Comparison of ENCODE assay signal across 38 mouse cellular contexts in the genomic region with DNA sequence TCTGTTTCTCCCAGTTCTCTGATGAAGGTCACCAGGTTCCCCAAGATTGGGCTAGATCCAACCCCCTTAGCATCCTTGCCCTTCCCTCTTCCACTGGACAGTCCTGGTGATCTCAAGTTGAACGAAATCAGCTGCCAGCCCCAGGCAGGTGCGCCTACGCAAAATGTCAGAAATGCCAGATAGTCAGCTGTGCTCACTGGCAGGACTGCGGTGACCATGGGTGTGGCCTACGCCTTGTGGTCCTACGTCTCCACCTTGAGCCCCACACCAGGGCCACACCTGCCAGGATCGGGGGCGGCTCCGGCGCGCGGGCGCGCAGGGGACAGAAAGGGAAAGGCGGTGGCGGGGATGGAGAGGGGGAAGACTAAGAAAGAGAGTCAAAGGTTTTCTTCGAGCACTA. TPM values are rescaled to one million over a fixed set of nuclear protein-coding genes. Genes with fewer than 3 reads are reported as not detected.
"Had no signal": no experiment of that assay in that cellular context is flagged by ENCODE, and none has a peak within 500 bp of the region (broad histone marks: within the 10 kb centered on the region; RNA-seq: fewer than 3 reads in every experiment).

No protein-coding gene starts in this region.

- H3K4me1 ChIP-seq: heart, embryonic 13.5 days; heart, embryonic 15.5 days; hindbrain, embryonic 13.5 days; hindbrain, embryonic 15.5 days; kidney, embryonic 15.5 days; limb, embryonic 10.5 days; limb, embryonic 12.5 days; liver, embryonic 13.5 days had no signal

- H3K9me3 ChIP-seq: heart, embryonic 13.5 days; heart, embryonic 15.5 days; hindbrain, embryonic 13.5 days; hindbrain, embryonic 15.5 days; kidney, embryonic 15.5 days; limb, embryonic 10.5 days; limb, embryonic 12.5 days; liver, embryonic 13.5 days had no signal

- H3K4me3 ChIP-seq: gastrocnemius, adult 2 months; heart, embryonic 13.5 days; heart, embryonic 15.5 days; hindbrain, embryonic 13.5 days; hindbrain, embryonic 15.5 days; kidney, embryonic 15.5 days; limb, embryonic 10.5 days; limb, embryonic 12.5 days; liver, embryonic 13.5 days had no signal

- H3K9ac ChIP-seq: heart, embryonic 13.5 days; heart, embryonic 15.5 days; hindbrain, embryonic 13.5 days; hindbrain, embryonic 15.5 days; kidney, embryonic 15.5 days; limb, embryonic 12.5 days; liver, embryonic 13.5 days had no signal

- H3K4me2 ChIP-seq: heart, embryonic 11.5 days; heart, embryonic 13.5 days; heart, embryonic 15.5 days; hindbrain, embryonic 13.5 days; hindbrain, embryonic 15.5 days; kidney, embryonic 15.5 days; limb, embryonic 12.5 days; liver, embryonic 11.5 days; liver, embryonic 13.5 days had no signal

- H3K27me3 ChIP-seq: heart, embryonic 13.5 days; heart, embryonic 15.5 days; hindbrain, embryonic 13.5 days; hindbrain, embryonic 15.5 days; kidney, embryonic 15.5 days; limb, embryonic 12.5 days; liver, embryonic 13.5 days had no signal

- H3K27ac ChIP-seq: gastrocnemius, adult 2 months; heart, embryonic 13.5 days; heart, embryonic 15.5 days; hindbrain, embryonic 13.5 days; hindbrain, embryonic 15.5 days; hindbrain, postnatal 0 days; kidney, embryonic 15.5 days; kidney, postnatal 0 days; limb, embryonic 10.5 days; limb, embryonic 12.5 days; liver, embryonic 13.5 days had no signal

- DNase-seq: gastrocnemius, adult 2 months; gastrocnemius, postnatal 10 days; gastrocnemius, postnatal 25 days; heart, adult 18-20 months; heart, postnatal 14 days; heart, postnatal 36 days; kidney, adult 11 months; kidney, adult 2 months; kidney, adult 9 months; kidney, postnatal 14 days; kidney, postnatal 36 days; layer of hippocampus, adult 9-11 months; layer of hippocampus, postnatal 36 days; liver; liver, embryonic 13.5 days had no signal

RNA-seq across cellular contexts. Expression of gene Arl9, which starts 2.7 kb away (rescaled TPM):
- total RNA-seq: gastrocnemius, adult 2 months; gastrocnemius, postnatal 10 days; gastrocnemius, postnatal 25 days; heart, adult 18-20 months; heart, postnatal 14 days; heart, postnatal 36 days; hematopoietic stem cell, adult 5-6 weeks; hindbrain, postnatal 0 days; layer of hippocampus, adult 18-20 months; layer of hippocampus, postnatal 14 days; layer of hippocampus, postnatal 36 days; left cerebral cortex, adult 18-20 months; left cerebral cortex, postnatal 14 days; left cerebral cortex, postnatal 36 days had no signal
- polyA plus RNA-seq: frontal cortex, adult 2 months; heart, embryonic 11.5 days; heart, embryonic 13.5 days; heart, embryonic 15.5 days; heart, postnatal 0 days; hindbrain, embryonic 15.5 days; hindbrain, postnatal 0 days; intestine, embryonic 14.5 days; intestine, embryonic 16.5 days; kidney, postnatal 0 days; limb, embryonic 10.5 days; limb, embryonic 12.5 days; liver, embryonic 13.5 days had no signal

RNA-seq across cellular contexts. Expression of gene Thegl, which starts 14.6 kb away (rescaled TPM):
- total RNA-seq: gastrocnemius, adult 2 months; gastrocnemius, postnatal 10 days; gastrocnemius, postnatal 25 days; heart, adult 18-20 months; heart, postnatal 14 days; heart, postnatal 36 days; hematopoietic stem cell, adult 5-6 weeks had no signal
- polyA plus RNA-seq: heart, embryonic 11.5 days; heart, embryonic 15.5 days; heart, postnatal 0 days; hindbrain, embryonic 11.5 days; kidney, adult 2 months; kidney, embryonic 15.5 days; large intestine, adult 2 months; limb, embryonic 10.5 days; limb, embryonic 12.5 days had no signal
